Mouse (Mus musculus): ENCODE results near the gene Entpd6. TPM values are rescaled to one million over a fixed set of nuclear protein-coding genes. Genes with fewer than 3 reads are reported as not detected.

The Entpd6 gene
- polyA plus RNA-seq, 1 experiment from 2014 or later, result 22.6 TPM

GRCm38 (mm10) chr2:150750129-150750979 is 1.5 kb downstream of the Entpd6 start:
- no peak overlapping the region for H3K4me2 ChIP-seq (ENCODE audit: low read depth, severe bottlenecking)
- no peak for DNase-seq (ENCODE audit: low spot score)

GRCm38 (mm10) chr2:150755016-150755415 is 6.2 kb downstream of the Entpd6 start:
- Histone ChIP-seq H3K9ac (ENCODE audit: low read length) (no peak overlapping the region), H3K9me3 (ENCODE audit: control insufficient read depth, low read length) (no peaks in the 10 kb centered on the region), H3K4me3 (ENCODE audit: low read depth, low read length) (no peak overlapping the region), H3K4me1 (ENCODE audit: control insufficient read depth, insufficient read depth, low read length) (no peaks in the 10 kb centered on the region), H3K27me3 (ENCODE audit: control insufficient read depth, insufficient read depth, low read length) (no peaks in the 10 kb centered on the region), H3K4me2 (ENCODE audit: low read depth, severe bottlenecking) (no peak overlapping the region), H3K36me3 (ENCODE audit: control insufficient read depth, insufficient read depth, low read length) (no peaks in the 10 kb centered on the region; the same call in 1 of the 2 replicates), H3K27ac (replicated peaks; ENCODE audit: low read depth, low read length) (no peak overlapping the region)
- DNase-seq (ENCODE audit: low spot score) (no peak), ATAC-seq (ENCODE audit: insufficient number of reproducible peaks, low FRiP score, low TSS enrichment, low read depth) (no peak)
- WGBS, result 91% methylated on average over 3 of the region's 3 CpGs

More at GRCm38 (mm10) chr2:150750129-150750979, 1.5 kb downstream of the Entpd6 start:
- H3K9me3 ChIP-seq (ENCODE audit: control insufficient read depth, low read length), result no peaks in the 10 kb centered on the region
- no peaks in the 10 kb centered on the region for H3K4me1 ChIP-seq (ENCODE audit: control insufficient read depth, insufficient read depth, low read length)
- no peak for ATAC-seq (ENCODE audit: insufficient number of reproducible peaks, low FRiP score, low TSS enrichment, low read depth)
- no peaks in the 10 kb centered on the region for H3K27me3 ChIP-seq (ENCODE audit: control insufficient read depth, insufficient read depth, low read length)
- WGBS, result 88% methylated on average over 13 of the region's 13 CpGs
- H3K27ac ChIP-seq (replicated peaks; ENCODE audit: low read depth, low read length), result no peak overlapping the region
- no peaks in the 10 kb centered on the region; the same call in 1 of the 2 replicates for H3K36me3 ChIP-seq (ENCODE audit: control insufficient read depth, insufficient read depth, low read length)
- no peak overlapping the region for H3K9ac ChIP-seq (ENCODE audit: low read length)
- H3K4me3 ChIP-seq (ENCODE audit: low read depth, low read length), result no peak overlapping the region

- DNase-seq (ENCODE audit: low spot score) (no peak), ATAC-seq (ENCODE audit: insufficient number of reproducible peaks, low FRiP score, low TSS enrichment, low read depth) (no peak)
- no peaks in the 10 kb centered on the region for H3K4me1 ChIP-seq (ENCODE audit: control insufficient read depth, insufficient read depth, low read length)
- H3K4me2 ChIP-seq (ENCODE audit: low read depth, severe bottlenecking), result no peak overlapping the region
- no peaks in the 10 kb centered on the region for H3K9me3 ChIP-seq (ENCODE audit: control insufficient read depth, low read length)
- no peak overlapping the region for H3K27ac ChIP-seq (replicated peaks; ENCODE audit: low read depth, low read length)
- 88% methylated on average over 7 of the region's 7 CpGs for WGBS
- no peaks in the 10 kb centered on the region for H3K27me3 ChIP-seq (ENCODE audit: control insufficient read depth, insufficient read depth, low read length)
- H3K36me3 ChIP-seq (ENCODE audit: control insufficient read depth, insufficient read depth, low read length), result peaks cover 5% of the 10 kb centered on the region; the same call in 1 of the 2 replicates
- H3K4me3 ChIP-seq (ENCODE audit: low read depth, low read length), result no peak overlapping the region
- H3K9ac ChIP-seq (ENCODE audit: low read length), result no peak overlapping the region
Measured at GRCm38 (mm10) chr2:150761476-150761875, 12.6 kb downstream of the Entpd6 start.

- DNase-seq (ENCODE audit: low spot score), result no peak
- 83% methylated on average over 2 of the region's 2 CpGs for WGBS
- Histone ChIP-seq H3K4me1 (ENCODE audit: control insufficient read depth, insufficient read depth, low read length) (no peaks in the 10 kb centered on the region), H3K4me3 (ENCODE audit: low read depth, low read length) (no peak overlapping the region), H3K27ac (replicated peaks; ENCODE audit: low read depth, low read length) (no peak overlapping the region), H3K9ac (ENCODE audit: low read length) (no peak overlapping the region), H3K9me3 (ENCODE audit: control insufficient read depth, low read length) (no peaks in the 10 kb centered on the region), H3K4me2 (ENCODE audit: low read depth, severe bottlenecking) (no peak overlapping the region), H3K36me3 (ENCODE audit: control insufficient read depth, insufficient read depth, low read length) (peaks cover 5% of the 10 kb centered on the region; the same call in 1 of the 2 replicates), H3K27me3 (ENCODE audit: control insufficient read depth, insufficient read depth, low read length) (no peaks in the 10 kb centered on the region)
- ATAC-seq (ENCODE audit: insufficient number of reproducible peaks, low FRiP score, low TSS enrichment, low read depth), result 0 out of 2 replicates have a peak, but pooled peaks have one; percentile 38
Measured at GRCm38 (mm10) chr2:150765619-150766018, 16.8 kb downstream of the Entpd6 start.

- Histone ChIP-seq H3K4me2 (ENCODE audit: low read depth, severe bottlenecking) (no peak overlapping the region), H3K9me3 (ENCODE audit: control insufficient read depth, low read length) (no peaks in the 10 kb centered on the region), H3K27me3 (ENCODE audit: control insufficient read depth, insufficient read depth, low read length) (no peaks in the 10 kb centered on the region), H3K9ac (ENCODE audit: low read length) (no peak overlapping the region), H3K36me3 (ENCODE audit: control insufficient read depth, insufficient read depth, low read length) (peaks cover 5% of the 10 kb centered on the region; the same call in 1 of the 2 replicates), H3K27ac (replicated peaks; ENCODE audit: low read depth, low read length) (no peak overlapping the region), H3K4me3 (ENCODE audit: low read depth, low read length) (no peak overlapping the region), H3K4me1 (ENCODE audit: control insufficient read depth, insufficient read depth, low read length) (no peaks in the 10 kb centered on the region)
- ATAC-seq (ENCODE audit: insufficient number of reproducible peaks, low FRiP score, low TSS enrichment, low read depth), result no peak
- WGBS, result 91% methylated on average over 4 of the region's 4 CpGs
- no peak for DNase-seq (ENCODE audit: low spot score)
Measured at GRCm38 (mm10) chr2:150766083-150766862, 17.4 kb downstream of the Entpd6 start.

GRCm38 (mm10) chr2:150768678-150769077 is 19.8 kb downstream of the Entpd6 start:
- no peak overlapping the region for H3K4me2 ChIP-seq (ENCODE audit: low read depth, severe bottlenecking)
- WGBS, result 84% methylated on average over 1 of the region's 1 CpGs
- no peaks in the 10 kb centered on the region for H3K27me3 ChIP-seq (ENCODE audit: control insufficient read depth, insufficient read depth, low read length)
- H3K9me3 ChIP-seq (ENCODE audit: control insufficient read depth, low read length), result no peaks in the 10 kb centered on the region
- H3K4me1 ChIP-seq (ENCODE audit: control insufficient read depth, insufficient read depth, low read length), result no peaks in the 10 kb centered on the region
- no peak overlapping the region for H3K4me3 ChIP-seq (ENCODE audit: low read depth, low read length)
- DNase-seq (ENCODE audit: low spot score), result no peak
- H3K9ac ChIP-seq (ENCODE audit: low read length), result no peak overlapping the region
- ATAC-seq (ENCODE audit: insufficient number of reproducible peaks, low FRiP score, low TSS enrichment, low read depth), result no peak
- no peak overlapping the region for H3K27ac ChIP-seq (replicated peaks; ENCODE audit: low read depth, low read length)
- 0 out of 2 replicates have a peak, but pooled peaks cover 3% of the 10 kb centered on the region for H3K36me3 ChIP-seq (ENCODE audit: control insufficient read depth, insufficient read depth, low read length)

GRCm38 (mm10) chr2:150770747-150771146 is 21.9 kb downstream of the Entpd6 start:
- DNase-seq (ENCODE audit: low spot score), result no peak
- H3K9me3 ChIP-seq (ENCODE audit: control insufficient read depth, low read length), result no peaks in the 10 kb centered on the region
- 73% methylated on average over 1 of the region's 1 CpGs for WGBS
- no peaks in the 10 kb centered on the region for H3K4me1 ChIP-seq (ENCODE audit: control insufficient read depth, insufficient read depth, low read length)
- ATAC-seq (ENCODE audit: insufficient number of reproducible peaks, low FRiP score, low TSS enrichment, low read depth), result no peak
- 0 out of 2 replicates have a peak, but pooled peaks cover 3% of the 10 kb centered on the region for H3K36me3 ChIP-seq (ENCODE audit: control insufficient read depth, insufficient read depth, low read length)
- no peak overlapping the region for H3K4me3 ChIP-seq (ENCODE audit: low read depth, low read length)
- H3K27ac ChIP-seq (replicated peaks; ENCODE audit: low read depth, low read length), result no peak overlapping the region
- no peaks in the 10 kb centered on the region for H3K27me3 ChIP-seq (ENCODE audit: control insufficient read depth, insufficient read depth, low read length)
- no peak overlapping the region for H3K9ac ChIP-seq (ENCODE audit: low read length)
- H3K4me2 ChIP-seq (ENCODE audit: low read depth, severe bottlenecking), result no peak overlapping the region

GRCm38 (mm10) chr2:150771169-150771568 is 22.3 kb downstream of the Entpd6 start:
- DNase-seq (ENCODE audit: low spot score) (no peak), ATAC-seq (ENCODE audit: insufficient number of reproducible peaks, low FRiP score, low TSS enrichment, low read depth) (no peak)
- Histone ChIP-seq H3K4me1 (ENCODE audit: control insufficient read depth, insufficient read depth, low read length) (no peaks in the 10 kb centered on the region), H3K4me2 (ENCODE audit: low read depth, severe bottlenecking) (no peak overlapping the region), H3K4me3 (ENCODE audit: low read depth, low read length) (no peak overlapping the region), H3K27ac (replicated peaks; ENCODE audit: low read depth, low read length) (no peak overlapping the region), H3K9ac (ENCODE audit: low read length) (no peak overlapping the region), H3K9me3 (ENCODE audit: control insufficient read depth, low read length) (no peaks in the 10 kb centered on the region), H3K36me3 (ENCODE audit: control insufficient read depth, insufficient read depth, low read length) (0 out of 2 replicates have a peak, but pooled peaks cover 3% of the 10 kb centered on the region), H3K27me3 (ENCODE audit: control insufficient read depth, insufficient read depth, low read length) (no peaks in the 10 kb centered on the region)
- 89% methylated on average over 6 of the region's 6 CpGs for WGBS

Measured in limb, embryonic 11.5 days (tissue).